Mouse (Mus musculus) gonadal fat pad, adult 2 months (tissue): ENCODE measurements around the gene Ccdc191. TPM values are rescaled to one million over a fixed set of nuclear protein-coding genes. Genes with fewer than 3 reads are reported as not detected.

Experiments used
- DNase-seq: peaks from one replicate; pipeline ENCODE4 v3.0.0-alpha.2; 2012; ENCODE audit warnings: low read depth
- polyA plus RNA-seq: library from polyadenylated mRNA; depleted of rRNA; stranded (reverse); fragments of >200 nt; gene quantifications from 2 replicates; pipeline ENCODE4 v1.2.3, GENCODE M21; 2012; rRNA removed

The Ccdc191 gene
- polyA plus RNA-seq, 1 experiment = 1.8 TPM

- DNase-seq = no peak
These were observed 90.6 kb downstream of the Ccdc191 start for GRCm38 (mm10) chr16:43980110-43980609.

- DNase-seq = no peak
These were observed 96.7 kb downstream of the Ccdc191 start for GRCm38 (mm10) chr16:43986299-43986698.

- DNase-seq = no peak
These were observed 105.0 kb downstream of the Ccdc191 start for GRCm38 (mm10) chr16:43994623-43995022.

- DNase-seq = no peak
These were observed 109.5 kb downstream of the Ccdc191 start for GRCm38 (mm10) chr16:43999111-43999510.

GRCm38 (mm10) chr16:43999541-43999940 lies 109.9 kb downstream of the Ccdc191 start:
- DNase-seq = no peak

- DNase-seq = no peak
These were observed 112.5 kb downstream of the Ccdc191 start for GRCm38 (mm10) chr16:44002086-44002485.

- no peak for DNase-seq
These were observed 121.4 kb downstream of the Ccdc191 start for GRCm38 (mm10) chr16:44011010-44011409.

Other genes starting within 250 kb of the Ccdc191 start
- 0.12 TPM in 1 of 2 replicates, not detected in the other for gene Tigit, start 225.7 kb upstream of the Ccdc191 start, polyA plus RNA-seq
- 0.08 and 0.20 TPM in 2 replicates for gene Drd3, start 135.8 kb upstream of the Ccdc191 start, polyA plus RNA-seq
- 14.1 and 15.4 TPM in 2 replicates for gene Qtrt2, start 37.0 kb downstream of the Ccdc191 start, polyA plus RNA-seq
- gene Zdhhc23, start 90.0 kb downstream of the Ccdc191 start, polyA plus RNA-seq = 0.66 and 0.71 TPM in 2 replicates
- gene Gramd1c, start 173.5 kb downstream of the Ccdc191 start, polyA plus RNA-seq = 1.0 and 1.2 TPM in 2 replicates
- gene Atp6v1a, start 249.9 kb downstream of the Ccdc191 start, polyA plus RNA-seq = 35.7 and 40.7 TPM in 2 replicates